Mouse (Mus musculus) kidney, adult 2 months (tissue): ENCODE measurements around the gene Krtap6-1. TPM values are rescaled to one million over a fixed set of nuclear protein-coding genes. Genes with fewer than 3 reads are reported as not detected.
"Not testable (repeated sequence)": the region's sequence is repeated elsewhere in the genome, so short reads cannot be mapped to it uniquely, and the experiment has no call there.

Experiments
- DNase-seq: peaks from one replicate; pipeline ENCODE4 v3.0.0; 2021
- H3K27ac ChIP-seq: fragments of 200-500 bp; 2 replicates; pipeline ENCODE4 v1.5.1; 2012; ENCODE audit warnings: low read depth, low read length, control low read depth, inconsistent platforms; ENCODE audit not compliant: insufficient read depth
- H3K27me3 ChIP-seq: fragments of 200-500 bp; replicated peaks from 2 replicates; pipeline ENCODE4 v1.6.1; 2012; ENCODE audit warnings: mild to moderate bottlenecking, moderate library complexity, low read length, inconsistent platforms; ENCODE audit not compliant: control insufficient read depth, insufficient read depth
- H3K36me3 ChIP-seq: fragments of 200-500 bp; 2 replicates; pipeline ENCODE4 v1.6.1; 2012; ENCODE audit warnings: mild to moderate bottlenecking, moderate library complexity, low read length, inconsistent platforms; ENCODE audit not compliant: control insufficient read depth, insufficient read depth
- H3K4me1 ChIP-seq: fragments of 200-500 bp; 2 replicates; pipeline ENCODE4 v1.6.1; 2011; ENCODE audit warnings: low read length; ENCODE audit not compliant: control insufficient read depth, insufficient read depth
- H3K4me3 ChIP-seq: fragments of 200-500 bp; 2 replicates; pipeline ENCODE4 v1.5.1; 2011; ENCODE audit warnings: mild to moderate bottlenecking, low read depth, low read length, control low read depth; ENCODE audit not compliant: insufficient read depth
- CTCF ChIP-seq: fragments of 200-500 bp; conservative IDR thresholded peaks from 2 replicates; pipeline ENCODE4 v1.5.1; 2011; ENCODE audit warnings: low read depth, mild to moderate bottlenecking, control low read depth, low read length, moderate library complexity, mixed read lengths; ENCODE audit not compliant: insufficient read depth, insufficient read length
- POLR2A ChIP-seq: fragments of 200-500 bp; IDR thresholded peaks from one replicate; pipeline ENCODE4 v1.6.1; 2011; ENCODE audit warnings: low read depth, low read length, control low read depth
- WGBS: fragments of 180-500 bp; shearing (Covaris S2); methylation state at CpG from one replicate; pipeline ENCODE4 v1.1.7; 2018; 5-methylcytosine and 5-hydroxymethylcytosine counted together
- polyA plus RNA-seq: library from polyadenylated mRNA; depleted of rRNA; stranded (reverse); fragments of >200 nt; gene quantifications from 2 replicates; pipeline ENCODE4 v1.2.3, GENCODE M21; 2012; rRNA removed

Gene Krtap6-1
- not detected in 2 replicates for polyA plus RNA-seq

GRCm38 (mm10) chr16:89031399-89031798 is at the start of gene Krtap6-1:
Gene Krtap6-1 (plus strand): TSS chr16:89031699.
- not testable (repeated sequence) for H3K4me3 ChIP-seq, H3K27me3 ChIP-seq
- 96% methylated on average over 3 of the region's 3 CpGs for WGBS

GRCm38 (mm10) chr16:89010659-89011058 is 20.8 kb upstream of the Krtap6-1 start, which contains the start of gene Krtap22-2:
Gene Krtap22-2 (minus strand): TSS chr16:89010759.
- Histone ChIP-seq H3K36me3 (no peaks in the 10 kb centered on the region), H3K27me3 (no peaks in the 10 kb centered on the region), H3K4me1 (no peaks in the 10 kb centered on the region), H3K27ac (no peak within 1 kb of the TSS), H3K4me3 (no peak within 1 kb of the TSS)
- 74% methylated on average over 5 of the region's 5 CpGs for WGBS
- no peak for DNase-seq
- TF ChIP-seq POLR2A (no peak), CTCF (no peak)

More at GRCm38 (mm10) chr16:89031399-89031798, at the start of gene Krtap6-1:
- H3K27ac ChIP-seq, DNase-seq, H3K36me3 ChIP-seq, H3K4me1 ChIP-seq: not testable (repeated sequence)

GRCm38 (mm10) chr16:89013973-89014372 is 17.5 kb upstream of the Krtap6-1 start:
- no peak for TF ChIP-seq POLR2A
- TF ChIP-seq CTCF, result no peak
- H3K27ac ChIP-seq, result no peak overlapping the region
- no peaks in the 10 kb centered on the region for H3K4me1 ChIP-seq
- no peak for DNase-seq
- H3K36me3 ChIP-seq, result no peaks in the 10 kb centered on the region
- H3K27me3 ChIP-seq, result no peaks in the 10 kb centered on the region
- WGBS, result 97% methylated on average over 3 of the region's 3 CpGs
- H3K4me3 ChIP-seq, result no peak overlapping the region

GRCm38 (mm10) chr16:89014984-89015383 is 16.5 kb upstream of the Krtap6-1 start, which contains the start of gene Gm10229:
Gene Gm10229 (plus strand): TSS chr16:89015284.
- H3K27ac ChIP-seq, H3K36me3 ChIP-seq, DNase-seq, H3K4me3 ChIP-seq, H3K27me3 ChIP-seq, H3K4me1 ChIP-seq: not testable (repeated sequence)
- WGBS, result 90% methylated on average over 3 of the region's 3 CpGs

- not testable (repeated sequence) for H3K27me3 ChIP-seq, DNase-seq, H3K36me3 ChIP-seq, H3K4me3 ChIP-seq, H3K4me1 ChIP-seq, H3K27ac ChIP-seq
- WGBS, result 85% methylated on average over 2 of the region's 4 CpGs
Measured at GRCm38 (mm10) chr16:89041372-89041771, 9.9 kb downstream of the Krtap6-1 start, which contains the start of gene Gm10228. Gene Gm10228 (minus strand): TSS chr16:89041472.

- no peaks in the 10 kb centered on the region for H3K4me1 ChIP-seq
- H3K27ac ChIP-seq, result no peak within 1 kb of the TSS
- no peak for DNase-seq
- H3K36me3 ChIP-seq, result no peaks in the 10 kb centered on the region
- WGBS, result 80% methylated on average over 3 of the region's 3 CpGs
- H3K27me3 ChIP-seq, result no peaks in the 10 kb centered on the region
- TF ChIP-seq POLR2A (no peak), CTCF (no peak)
- H3K4me3 ChIP-seq, result no peak within 1 kb of the TSS
Measured at GRCm38 (mm10) chr16:89047783-89048182, 16.3 kb downstream of the Krtap6-1 start, which contains the start of gene Krtap6-5. Gene Krtap6-5 (minus strand): TSS chr16:89047883.

- DNase-seq, H3K36me3 ChIP-seq, H3K27ac ChIP-seq, H3K4me3 ChIP-seq, H3K27me3 ChIP-seq, H3K4me1 ChIP-seq: not testable (repeated sequence)
- no CpG with 5 or more reads among the region's 2 CpGs for WGBS
Measured at GRCm38 (mm10) chr16:89063902-89064301, 32.4 kb downstream of the Krtap6-1 start, which contains the start of gene 1110025L11Rik. Gene 1110025L11Rik (minus strand): TSS chr16:89064002.

- DNase-seq, H3K27ac ChIP-seq, H3K36me3 ChIP-seq, H3K4me3 ChIP-seq, H3K27me3 ChIP-seq, H3K4me1 ChIP-seq: not testable (repeated sequence)
- WGBS, result 75% methylated on average over 2 of the region's 2 CpGs
Measured at GRCm38 (mm10) chr16:89071041-89071440, 39.5 kb downstream of the Krtap6-1 start.

Other genes starting within 250 kb of the Krtap6-1 start
- not detected in 2 replicates for gene Gm20741, start 219.5 kb upstream of the Krtap6-1 start, polyA plus RNA-seq
- gene Krtap15, start 211.5 kb upstream of the Krtap6-1 start, polyA plus RNA-seq, result not detected in 2 replicates
- gene Krtap14, start 205.6 kb upstream of the Krtap6-1 start, polyA plus RNA-seq, result not detected in 2 replicates
- gene Krtap19-1, start 162.3 kb upstream of the Krtap6-1 start, polyA plus RNA-seq, result not detected in 2 replicates
- not detected in 2 replicates for gene Krtap19-2, start 157.4 kb upstream of the Krtap6-1 start, polyA plus RNA-seq
- not detected in 2 replicates for gene Krtap19-3, start 153.7 kb upstream of the Krtap6-1 start, polyA plus RNA-seq
- gene Krtap19-4, start 146.6 kb upstream of the Krtap6-1 start, polyA plus RNA-seq, result not detected in 2 replicates
- gene Krtap19-5, start 135.2 kb upstream of the Krtap6-1 start, polyA plus RNA-seq, result not detected in 2 replicates
- not detected in 2 replicates for gene Krtap19-9b, start 99.4 kb upstream of the Krtap6-1 start, polyA plus RNA-seq
- not detected in 2 replicates for gene Krtap16-3, start 68.8 kb upstream of the Krtap6-1 start, polyA plus RNA-seq
- gene Krtap22-2, start 20.9 kb upstream of the Krtap6-1 start, polyA plus RNA-seq, result not detected in 2 replicates
- gene Gm10229, start 16.4 kb upstream of the Krtap6-1 start, polyA plus RNA-seq, result not detected in 2 replicates
- gene Gm10228, start 9.8 kb downstream of the Krtap6-1 start, polyA plus RNA-seq, result not detected in 2 replicates
- gene Krtap6-5, start 16.2 kb downstream of the Krtap6-1 start, polyA plus RNA-seq, result not detected in 2 replicates
- gene 1110025L11Rik, start 32.3 kb downstream of the Krtap6-1 start, polyA plus RNA-seq, result not detected in 2 replicates
- gene Krtap6-3, start 52.3 kb downstream of the Krtap6-1 start, polyA plus RNA-seq, result not detected in 2 replicates
- not detected in 2 replicates for gene Gm6358, start 109.2 kb downstream of the Krtap6-1 start, polyA plus RNA-seq
- not detected in 2 replicates for gene Gm10061, start 119.4 kb downstream of the Krtap6-1 start, polyA plus RNA-seq
- gene Gm9789, start 126.3 kb downstream of the Krtap6-1 start, polyA plus RNA-seq, result not detected in 2 replicates
- not detected in 2 replicates for gene Gm7735, start 137.8 kb downstream of the Krtap6-1 start, polyA plus RNA-seq
- not detected in 2 replicates for gene 1110057P08Rik, start 143.0 kb downstream of the Krtap6-1 start, polyA plus RNA-seq
- gene Krtap20-2, start 174.2 kb downstream of the Krtap6-1 start, polyA plus RNA-seq, result not detected in 2 replicates